Mouse (Mus musculus) myocyte (in vitro differentiated cells): ENCODE measurements around the gene Kcnj11. TPM values are rescaled to one million over a fixed set of nuclear protein-coding genes. Genes with fewer than 3 reads are reported as not detected.

Experiments used
- H3K27me3 ChIP-seq: one replicate; pipeline ENCODE4 v1.6.1; 2011; ENCODE audit not compliant: control insufficient read depth, insufficient read depth, insufficient read length
- H3K36me3 ChIP-seq: one replicate; pipeline ENCODE4 v1.6.1; 2011; ENCODE audit not compliant: control insufficient read depth, insufficient read depth
- H3K4me2 ChIP-seq: one replicate; pipeline ENCODE4 v1.6.1; 2011; ENCODE audit warnings: low read depth, control low read depth
- H3K4me3 ChIP-seq: one replicate; pipeline ENCODE4 v1.5.1; 2011; ENCODE audit warnings: mild to moderate bottlenecking, control low read depth, moderate library complexity
- H3K79me2 ChIP-seq: one replicate; pipeline ENCODE4 v1.6.1; 2011; ENCODE audit not compliant: control insufficient read depth, insufficient read depth
- H3ac ChIP-seq: one replicate; pipeline ENCODE4 v1.6.1; 2011; ENCODE audit not compliant: control insufficient read depth, insufficient read length
- CEBPB ChIP-seq: IDR thresholded peaks from 2 replicates; pipeline ENCODE4 v1.6.1; 2011; ENCODE audit warnings: mild to moderate bottlenecking, moderate library complexity; ENCODE audit not compliant: poor library complexity, insufficient read depth, severe bottlenecking
- E2F4 ChIP-seq: IDR thresholded peaks from one replicate; pipeline ENCODE4 v1.6.1; 2011; ENCODE audit warnings: mild to moderate bottlenecking, control low read depth, moderate library complexity; ENCODE audit not compliant: insufficient read depth
- MAX ChIP-seq: IDR thresholded peaks from one replicate; pipeline ENCODE4 v1.6.1; 2011; ENCODE audit warnings: low read depth, mild to moderate bottlenecking, control low read depth
- MYOD1 ChIP-seq, 3 experiments: IDR thresholded peaks; one replicate each; pipeline ENCODE4 v1.6.1; 2011; ENCODE audit warnings: control low read depth in 2 of 3, low read depth in 2 of 3, mild to moderate bottlenecking in 2 of 3, moderate library complexity in 1 of 3; ENCODE audit not compliant: insufficient read length in 2 of 3, control insufficient read depth in 1 of 3
- MYOG ChIP-seq, 3 experiments: IDR thresholded peaks; one replicate each; pipeline ENCODE4 v1.6.1; 2011; ENCODE audit warnings: control low read depth in 2 of 3, low read depth in 2 of 3, mild to moderate bottlenecking in 2 of 3; ENCODE audit not compliant: insufficient read length in 2 of 3, control insufficient read depth in 1 of 3, insufficient read depth in 1 of 3
- POLR2A ChIP-seq: IDR thresholded peaks from one replicate; pipeline ENCODE4 v1.6.1; 2011; ENCODE audit warnings: low read depth, mild to moderate bottlenecking, control low read depth, moderate library complexity; ENCODE audit not compliant: insufficient read length
- POLR2AphosphoS2 ChIP-seq: IDR thresholded peaks from one replicate; pipeline ENCODE4 v1.6.1; 2011; ENCODE audit warnings: low read depth, control low read depth; ENCODE audit not compliant: insufficient read length
- REST ChIP-seq: IDR thresholded peaks from one replicate; pipeline ENCODE4 v1.6.1; 2011; ENCODE audit warnings: mild to moderate bottlenecking, control low read depth, moderate library complexity; ENCODE audit not compliant: insufficient read depth, insufficient read length
- SRF ChIP-seq: IDR thresholded peaks from one replicate; pipeline ENCODE4 v1.6.1; 2011; ENCODE audit warnings: low read depth; ENCODE audit not compliant: control insufficient read depth, insufficient read length
- TCF12 ChIP-seq: IDR thresholded peaks from one replicate; pipeline ENCODE4 v1.6.1; 2011; ENCODE audit warnings: mild to moderate bottlenecking, control low read depth; ENCODE audit not compliant: poor library complexity, insufficient read depth, severe bottlenecking
- polyA plus RNA-seq: library from polyadenylated mRNA; unstranded; fragments of >200 nt; fragmentation: generic; extraction: Trizol; gene quantifications from one replicate; pipeline ENCODE4 v1.2.1, GENCODE M21; 2012; ENCODE audit warnings: missing spikeins

The Kcnj11 gene
- polyA plus RNA-seq, 1 experiment: 0.46 TPM

- TF ChIP-seq MYOG (IDR thresholded peaks at IDR 0.05; ENCODE audit: control insufficient read depth in 1 of 3, insufficient read depth in 1 of 3, insufficient read length in 2 of 3, low read depth in 2 of 3) (no peak), MYOD1 (IDR thresholded peaks at IDR 0.05; ENCODE audit: control insufficient read depth in 1 of 3, insufficient read length in 2 of 3, low read depth in 2 of 3) (no peak), SRF (no peak)
- Histone ChIP-seq H3K79me2 (no peaks in the 10 kb centered on the region), H3K4me3 (no peak overlapping the region), H3K27me3 (peaks cover 6% of the 10 kb centered on the region), H3K36me3 (no peaks in the 10 kb centered on the region), H3K4me2 (no peak overlapping the region), H3ac (no peak overlapping the region)
Observed at GRCm38 (mm10) chr7:46128196-46128595, 27.6 kb upstream of the Kcnj11 start.

GRCm38 (mm10) chr7:46125340-46125739, 24.8 kb upstream of the Kcnj11 start:
- H3K27me3 ChIP-seq: peaks cover 12% of the 10 kb centered on the region
- H3K4me3 ChIP-seq: no peak overlapping the region
- no peak overlapping the region for H3K4me2 ChIP-seq
- no peaks in the 10 kb centered on the region for H3K79me2 ChIP-seq
- no peak for TF ChIP-seq POLR2AphosphoS2
- TF ChIP-seq REST: no peak
- H3ac ChIP-seq: no peak overlapping the region
- H3K36me3 ChIP-seq: no peaks in the 10 kb centered on the region

- H3K79me2 ChIP-seq: no peaks in the 10 kb centered on the region
- H3K4me3 ChIP-seq: no peak overlapping the region
- H3ac ChIP-seq: no peak overlapping the region
- TF ChIP-seq POLR2AphosphoS2: no peak
- TF ChIP-seq MYOD1 (IDR thresholded peaks at IDR 0.05; ENCODE audit: control insufficient read depth in 1 of 3, insufficient read length in 2 of 3, low read depth in 2 of 3): no peak
- no peak for TF ChIP-seq POLR2A
- TF ChIP-seq TCF12: no peak
- H3K4me2 ChIP-seq: no peak overlapping the region
- no peaks in the 10 kb centered on the region for H3K36me3 ChIP-seq
- H3K27me3 ChIP-seq: peaks cover 18% of the 10 kb centered on the region
Observed at GRCm38 (mm10) chr7:46124460-46124859, 23.9 kb upstream of the Kcnj11 start.

- Histone ChIP-seq H3K79me2 (no peaks in the 10 kb centered on the region), H3K4me2 (no peak overlapping the region), H3K4me3 (no peak overlapping the region), H3ac (no peak overlapping the region), H3K36me3 (no peaks in the 10 kb centered on the region), H3K27me3 (peaks cover 23% of the 10 kb centered on the region)
- TF ChIP-seq MYOG (IDR thresholded peaks at IDR 0.05; ENCODE audit: control insufficient read depth in 1 of 3, insufficient read depth in 1 of 3, insufficient read length in 2 of 3, low read depth in 2 of 3): no peak
- TF ChIP-seq POLR2A: no peak
- TF ChIP-seq TCF12: no peak
- TF ChIP-seq MYOD1 (IDR thresholded peaks at IDR 0.05; ENCODE audit: control insufficient read depth in 1 of 3, insufficient read length in 2 of 3, low read depth in 2 of 3): no peak
- no peak for TF ChIP-seq MAX
- TF ChIP-seq REST: no peak
- no peak for TF ChIP-seq E2F4
- TF ChIP-seq CEBPB: no peak
Observed at GRCm38 (mm10) chr7:46122964-46123363, 22.4 kb upstream of the Kcnj11 start.

GRCm38 (mm10) chr7:46117035-46117434, 16.5 kb upstream of the Kcnj11 start:
- TF ChIP-seq REST: no peak
- no peak for TF ChIP-seq E2F4
- Histone ChIP-seq H3K27me3 (peaks cover 46% of the 10 kb centered on the region), H3K36me3 (no peaks in the 10 kb centered on the region)

GRCm38 (mm10) chr7:46116118-46116581, 15.6 kb upstream of the Kcnj11 start:
- H3K27me3 ChIP-seq: peaks cover 55% of the 10 kb centered on the region
- no peak overlapping the region for H3ac ChIP-seq
- H3K4me2 ChIP-seq: peak overlapping the region; percentile 24
- TF ChIP-seq MYOD1 (IDR thresholded peaks at IDR 0.05; ENCODE audit: control insufficient read depth in 1 of 3, insufficient read length in 2 of 3, low read depth in 2 of 3): peak in 2 of 3 experiments; percentile 34 to 72
- no peak for TF ChIP-seq TCF12
- no peaks in the 10 kb centered on the region for H3K36me3 ChIP-seq
- H3K4me3 ChIP-seq: no peak overlapping the region
- H3K79me2 ChIP-seq: no peaks in the 10 kb centered on the region

More at GRCm38 (mm10) chr7:46117035-46117434, 16.5 kb upstream of the Kcnj11 start:
- Histone ChIP-seq H3K79me2 (no peaks in the 10 kb centered on the region), H3K4me2 (no peak overlapping the region), H3K4me3 (no peak overlapping the region), H3ac (no peak overlapping the region)
